Mouse (Mus musculus) heart, embryonic 11.5 days (tissue): Measurements from ENCODE around the gene Hhex. TPM values are rescaled to one million over a fixed set of nuclear protein-coding genes. Genes with fewer than 3 reads are reported as not detected.

Experiments used
- ATAC-seq: fragments of 200-750 bp; cut with Nextera tagmentation; replicated peaks from 2 replicates; pipeline ENCODE4 v1.8.0; 2017; ENCODE audit warnings: moderate library complexity; ENCODE audit not compliant: insufficient number of reproducible peaks, low FRiP score, low TSS enrichment
- H3K27ac ChIP-seq: fragments of 300-500 bp; sonication (generic); 2 replicates; pipeline ENCODE4 v1.5.1; 2014; ENCODE audit warnings: mild to moderate bottlenecking, low read depth, low read length
- H3K27me3 ChIP-seq: fragments of 300-500 bp; sonication (generic); 2 replicates; pipeline ENCODE4 v1.6.1; 2014; ENCODE audit warnings: mild to moderate bottlenecking, low read length, mixed read lengths; ENCODE audit not compliant: control insufficient read depth, insufficient read depth
- H3K36me3 ChIP-seq: fragments of 300-500 bp; sonication (generic); 2 replicates; pipeline ENCODE4 v1.6.1; 2014; ENCODE audit warnings: mild to moderate bottlenecking, low read length, moderate library complexity, mixed read lengths; ENCODE audit not compliant: control insufficient read depth, insufficient read depth
- H3K4me1 ChIP-seq: fragments of 300-500 bp; sonication (generic); 2 replicates; pipeline ENCODE4 v1.6.1; 2014; ENCODE audit warnings: low read length; ENCODE audit not compliant: control insufficient read depth, insufficient read depth
- H3K4me2 ChIP-seq: fragments of 300-500 bp; sonication (generic); 2 replicates; pipeline ENCODE4 v1.6.1; 2014; ENCODE audit warnings: mild to moderate bottlenecking, moderate library complexity
- H3K4me3 ChIP-seq: fragments of 300-500 bp; sonication (generic); 2 replicates; pipeline ENCODE4 v1.5.1; 2014; ENCODE audit warnings: low read depth, low read length
- H3K9ac ChIP-seq: fragments of 300-500 bp; sonication (generic); 2 replicates; pipeline ENCODE4 v1.6.1; 2014; ENCODE audit warnings: mild to moderate bottlenecking, low read depth, low read length, moderate library complexity
- H3K9me3 ChIP-seq: fragments of 300-500 bp; sonication (generic); replicated peaks from 2 replicates; pipeline ENCODE4 v1.6.1; 2016; ENCODE audit warnings: low read length; ENCODE audit not compliant: control insufficient read depth
- WGBS: fragments of 180-500 bp; shearing (Covaris S2); extraction: QIAGEN DNeasy Blood & Tissue Kit; methylation state at CpG from one replicate; pipeline ENCODE4 v1.1.7; 2014; ENCODE audit not compliant: insufficient replicate concordance; 5-methylcytosine and 5-hydroxymethylcytosine counted together
- polyA plus RNA-seq: library from polyadenylated mRNA; unstranded; fragments of >200 nt; fragmentation: Nextera tagmentation; extraction: Ambion mirVana; gene quantifications from 2 replicates; pipeline ENCODE4 v1.2.1, GENCODE M21; 2014

The Hhex gene
- polyA plus RNA-seq, 1 experiment from 2014 or later, result 13.4 TPM

DNA sequence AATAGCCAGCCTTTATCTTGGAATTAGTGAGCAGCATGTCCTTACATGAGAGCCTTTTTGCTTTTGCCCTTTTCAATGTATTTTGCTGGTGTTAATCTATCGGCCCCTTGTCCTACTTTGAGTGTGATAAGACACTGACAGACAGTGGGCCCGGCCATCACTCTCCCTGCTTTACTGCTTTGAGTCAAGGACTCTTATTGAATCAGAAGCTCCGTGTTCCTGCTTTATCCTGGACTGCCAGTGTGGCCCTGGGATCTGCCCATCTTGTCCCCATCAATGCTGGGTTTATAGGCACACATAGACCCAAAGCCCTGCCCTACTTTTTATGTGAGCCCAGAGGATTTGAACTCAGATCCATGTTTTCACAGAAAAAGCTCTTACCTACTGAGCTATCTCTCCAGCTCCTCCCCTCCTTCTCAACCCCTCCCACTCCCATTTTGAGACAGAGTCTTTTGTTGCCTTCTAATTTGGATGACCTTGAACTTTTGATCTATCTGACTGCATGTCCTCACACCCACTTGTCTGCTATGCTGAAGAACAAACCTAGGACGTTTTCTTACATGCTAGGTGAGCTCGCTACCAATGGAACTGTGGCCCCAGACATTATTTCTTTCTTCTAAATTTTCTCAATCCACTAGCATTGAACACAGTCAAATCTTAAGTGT, 53.3 kb downstream of the Hhex start:
- no peak for ATAC-seq
- Histone ChIP-seq H3K4me2 (no peak overlapping the region), H3K36me3 (no peaks in the 10 kb centered on the region), H3K27me3 (peaks cover 11% of the 10 kb centered on the region), H3K4me1 (no peaks in the 10 kb centered on the region), H3K9ac (no peak overlapping the region), H3K9me3 (no peaks in the 10 kb centered on the region), H3K4me3 (no peak overlapping the region), H3K27ac (no peak overlapping the region)
- 62% methylated on average over 5 of the region's 5 CpGs for WGBS

DNA sequence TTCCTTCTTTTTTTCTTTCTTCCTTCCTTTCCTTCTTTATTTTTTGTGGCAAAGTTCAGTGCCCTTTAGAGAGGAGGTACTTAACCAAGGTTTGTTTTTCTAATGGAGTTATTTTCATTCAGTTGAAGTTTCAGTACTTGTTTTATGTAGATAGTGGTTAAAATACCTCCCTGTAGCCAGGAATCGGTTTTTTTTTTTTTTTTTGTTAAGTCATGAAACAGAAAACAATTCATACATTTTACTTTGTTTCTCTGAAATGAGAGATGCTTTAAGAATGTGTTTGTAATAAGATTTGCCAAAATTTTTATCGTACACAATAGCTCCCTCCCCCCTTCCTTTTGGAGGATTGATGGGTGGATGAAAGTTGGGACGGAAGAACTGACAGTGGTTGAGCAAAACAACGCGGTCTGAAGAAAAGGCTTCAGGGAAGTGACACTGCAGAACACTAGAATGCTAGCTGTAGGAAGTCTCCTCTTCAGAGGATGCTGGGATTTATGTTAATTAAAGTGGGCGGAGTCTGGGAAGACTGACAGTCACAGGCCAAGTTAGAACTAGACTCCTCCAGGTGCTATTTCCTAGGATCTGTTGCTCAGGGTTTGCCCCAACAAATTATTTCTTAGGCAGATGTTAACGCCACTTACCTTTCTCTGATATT, 54.1 kb downstream of the Hhex start:
- H3K36me3 ChIP-seq, result no peaks in the 10 kb centered on the region
- H3K4me3 ChIP-seq, result no peak overlapping the region
- no peak overlapping the region for H3K27ac ChIP-seq
- no peaks in the 10 kb centered on the region; the same call in 1 of the 2 replicates for H3K4me1 ChIP-seq
- ATAC-seq, result no peak
- WGBS, result 56% methylated on average over 7 of the region's 7 CpGs
- H3K27me3 ChIP-seq, result peaks cover 11% of the 10 kb centered on the region
- H3K4me2 ChIP-seq, result no peak overlapping the region
- H3K9ac ChIP-seq, result no peak overlapping the region
- H3K9me3 ChIP-seq, result no peaks in the 10 kb centered on the region

Other genes starting within 250 kb of the Hhex start
- 89.6 and 96.3 TPM in 2 replicates for gene March5, start 227.3 kb upstream of the Hhex start, polyA plus RNA-seq
- 4.3 and 4.4 TPM in 2 replicates for gene Cpeb3, start 226.2 kb upstream of the Hhex start, polyA plus RNA-seq
- gene Ide, start 97.0 kb upstream of the Hhex start, polyA plus RNA-seq, result 54.7 and 56.9 TPM in 2 replicates
- gene Kif11, start 58.4 kb upstream of the Hhex start, polyA plus RNA-seq, result 54.1 and 56.6 TPM in 2 replicates
- 22.3 TPM in 2 replicates for gene Exoc6, start 115.6 kb downstream of the Hhex start, polyA plus RNA-seq